14 mouse cellular contexts compared by ENCODE assay signal in the genomic region with DNA sequence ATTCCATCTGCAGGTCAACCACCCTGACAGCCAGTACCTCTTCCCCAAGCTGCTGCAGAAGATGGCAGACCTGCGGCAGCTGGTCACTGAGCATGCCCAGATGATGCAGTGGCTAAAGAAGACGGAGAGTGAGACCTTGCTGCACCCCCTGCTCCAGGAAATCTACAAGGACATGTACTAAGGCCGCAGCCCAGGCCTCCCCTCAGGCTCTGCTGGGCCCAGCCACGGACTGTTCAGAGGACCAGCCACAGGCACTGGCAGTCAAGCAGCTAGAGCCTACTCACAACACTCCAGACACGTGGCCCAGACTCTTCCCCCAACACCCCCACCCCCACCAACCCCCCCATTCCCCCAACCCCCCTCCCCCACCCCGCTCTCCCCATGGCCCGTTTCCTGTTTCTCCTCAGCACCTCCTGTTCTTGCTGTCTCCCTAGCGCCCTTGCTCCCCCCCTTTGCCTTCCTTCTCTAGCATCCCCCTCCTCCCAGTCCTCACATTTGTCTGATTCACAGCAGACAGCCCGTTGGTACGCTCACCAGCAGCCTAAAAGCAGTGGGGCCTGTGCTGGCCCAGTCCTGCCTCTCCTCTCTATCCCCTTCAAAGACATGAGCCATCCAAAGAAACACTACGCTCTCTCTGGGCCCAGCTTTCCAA. TPM values are rescaled to one million over a fixed set of nuclear protein-coding genes. Genes with fewer than 3 reads are reported as not detected.
A peak's percentile ranks its signal among the peaks of the same experiment; 100 is the strongest.
DNase-seq lines count a peak whose midpoint lies in the region; ATAC-seq and TF ChIP-seq lines count a peak whose summit lies in the region.
"Had no signal": no experiment of that assay in that cellular context is flagged by ENCODE, and none has a peak within 500 bp of the region (broad histone marks: within the 10 kb centered on the region; RNA-seq: fewer than 3 reads in every experiment).

No protein-coding gene starts in this region.

- H3K36me3 ChIP-seq in lung, postnatal 0 days (ENCODE audit: insufficient read depth, low read length): no peaks in the 10 kb centered on the region
- no peaks in the 10 kb centered on the region for H3K36me3 ChIP-seq in hindbrain, embryonic 11.5 days (ENCODE audit: control insufficient read depth, insufficient read depth, low read length)
- no peaks in the 10 kb centered on the region for H3K36me3 ChIP-seq in neural tube, embryonic 11.5 days (ENCODE audit: control insufficient read depth, insufficient read depth, low read length)

- no peaks in the 10 kb centered on the region for H3K27me3 ChIP-seq in lung, postnatal 0 days (replicated peaks; ENCODE audit: insufficient read depth, low read length)
- no peaks in the 10 kb centered on the region for H3K27me3 ChIP-seq in hindbrain, embryonic 11.5 days (ENCODE audit: control insufficient read depth, insufficient read depth, low read length)
- no peaks in the 10 kb centered on the region for H3K27me3 ChIP-seq in neural tube, embryonic 11.5 days (ENCODE audit: control insufficient read depth, insufficient read depth, low read length)

- peak; percentile 62 for ATAC-seq in lung, postnatal 0 days
- ATAC-seq in hindbrain, embryonic 11.5 days (ENCODE audit: low FRiP score): no peak
- no peak for ATAC-seq in neural tube, embryonic 11.5 days (ENCODE audit: insufficient read depth, low FRiP score, low TSS enrichment)

- no peak overlapping the region for H3K4me2 ChIP-seq in lung, postnatal 0 days (replicated peaks; ENCODE audit: low read depth, low read length)
- no peak overlapping the region for H3K4me2 ChIP-seq in hindbrain, embryonic 11.5 days (replicated peaks; ENCODE audit: low read depth, low read length)
- H3K4me2 ChIP-seq in neural tube, embryonic 11.5 days (ENCODE audit: low read depth): no peak overlapping the region

- H3K4me3 ChIP-seq in lung, postnatal 0 days (ENCODE audit: low read depth, low read length): no peak overlapping the region
- H3K4me3 ChIP-seq in hindbrain, embryonic 11.5 days (ENCODE audit: low read depth, low read length): no peak overlapping the region
- H3K4me3 ChIP-seq in neural tube, embryonic 11.5 days (ENCODE audit: low read depth, low read length): no peak overlapping the region
- H3K4me3 ChIP-seq: erythroblast, embryonic 14.5 days had no signal

- no peaks in the 10 kb centered on the region for H3K9me3 ChIP-seq in lung, postnatal 0 days (ENCODE audit: low read length)
- H3K9me3 ChIP-seq in hindbrain, embryonic 11.5 days (ENCODE audit: control insufficient read depth, low read length): no peaks in the 10 kb centered on the region
- H3K9me3 ChIP-seq in neural tube, embryonic 11.5 days (ENCODE audit: control insufficient read depth, low read length): no peaks in the 10 kb centered on the region

- H3K4me1 ChIP-seq in lung, postnatal 0 days (ENCODE audit: insufficient read depth, low read depth, low read length): no peaks in the 10 kb centered on the region
- peaks cover 7% of the 10 kb centered on the region for H3K4me1 ChIP-seq in hindbrain, embryonic 11.5 days (replicated peaks; ENCODE audit: control insufficient read depth, insufficient read depth, low read length)
- H3K4me1 ChIP-seq in neural tube, embryonic 11.5 days (ENCODE audit: control insufficient read depth, insufficient read depth, low read length): peaks cover 11% of the 10 kb centered on the region

- TF ChIP-seq EP300 in lung, postnatal 0 days (IDR thresholded peaks at IDR 0.05): no peak

- intact Hi-C loops in heart, postnatal 36 days (cut with DNase I): loop anchor here (10.0 kb wide), 1 partner anchor 215 kb away; a partner anchor contains a TSS

- no peak overlapping the region for H3K9ac ChIP-seq in lung, postnatal 0 days (replicated peaks; ENCODE audit: low read depth)
- peak overlapping the region; percentile 27 for H3K9ac ChIP-seq in hindbrain, embryonic 11.5 days (ENCODE audit: low read depth, low read length)
- H3K9ac ChIP-seq in neural tube, embryonic 11.5 days (ENCODE audit: low read length): 0 out of 2 replicates have a peak overlapping the region, but pooled peaks have one; percentile 7

- WGBS in lung, postnatal 0 days: 33% methylated on average over 8 of the region's 11 CpGs
- 37% methylated on average over 7 of the region's 11 CpGs for WGBS in hindbrain, embryonic 11.5 days
- 45% methylated on average over 8 of the region's 11 CpGs for WGBS in neural tube, embryonic 11.5 days

- no peak for TF ChIP-seq CTCF in lung, postnatal 0 days (IDR thresholded peaks at IDR 0.05)

- DNase-seq in heart, adult 11 months: peak; percentile 90
- DNase-seq in heart, postnatal 36 days: no peak
- peak; percentile 53 for DNase-seq in lung, postnatal 0 days (ENCODE audit: low spot score)
- DNase-seq in lung, postnatal 25 days (ENCODE audit: low spot score): no peak
- no peak for DNase-seq in hindbrain, embryonic 11.5 days (ENCODE audit: low spot score)
- no peak for DNase-seq in neural tube, embryonic 11.5 days (ENCODE audit: low spot score)
- DNase-seq in urinary bladder, postnatal 25 days (ENCODE audit: low spot score): no peak
- DNase-seq in urinary bladder, adult 18-20 months (ENCODE audit: low spot score in 2 of 2): no peak
- DNase-seq: adrenal gland, postnatal 10 days; B cell, adult 2 months; cerebellum, adult 18-20 months; thymus, postnatal 4 days had no signal

- peak overlapping the region; percentile 59; the same call in 1 of the 2 replicates for H3K27ac ChIP-seq in lung, postnatal 0 days (ENCODE audit: low read length)
- H3K27ac ChIP-seq in hindbrain, embryonic 11.5 days (ENCODE audit: low read depth, low read length): peak overlapping the region; percentile 58; the same call in 1 of the 2 replicates
- 0 out of 2 replicates have a peak overlapping the region, but pooled peaks have one; percentile 34 for H3K27ac ChIP-seq in neural tube, embryonic 11.5 days (ENCODE audit: low read depth, low read length)

RNA-seq across cellular contexts. Expression of a gene that starts 13.5 kb away (rescaled TPM):
- 10 to 100 TPM; 10.9 to 17.3 TPM for total RNA-seq in heart, postnatal 36 days (2021)
- polyA plus RNA-seq in lung, postnatal 0 days (2015; fragmentation: Nextera tagmentation; extraction: Ambion mirVana): 21.8 and 24.3 TPM in 2 replicates
- polyA plus RNA-seq in hindbrain, embryonic 11.5 days (2014; fragmentation: Nextera tagmentation; extraction: Ambion mirVana): 18.7 and 22.5 TPM in 2 replicates
- polyA plus RNA-seq in neural tube, embryonic 11.5 days (2014; fragmentation: Nextera tagmentation; extraction: Ambion mirVana): 23.2 and 23.7 TPM in 2 replicates

RNA-seq across cellular contexts. Expression of a gene that starts 28.5 kb away (rescaled TPM):
- 100 to 1,000 TPM; 392 TPM for total RNA-seq in heart, postnatal 36 days (2021)
- polyA plus RNA-seq in lung, postnatal 0 days (2015; fragmentation: Nextera tagmentation; extraction: Ambion mirVana): 446 and 458 TPM in 2 replicates
- polyA plus RNA-seq in hindbrain, embryonic 11.5 days (2014; fragmentation: Nextera tagmentation; extraction: Ambion mirVana): 445 and 475 TPM in 2 replicates
- polyA plus RNA-seq in neural tube, embryonic 11.5 days (2014; fragmentation: Nextera tagmentation; extraction: Ambion mirVana): 478 TPM in 2 replicates

RNA-seq across cellular contexts. Expression of a gene that starts 50.8 kb away (rescaled TPM):
- 10 to 100 TPM; 12.9 to 16.6 TPM for total RNA-seq in heart, postnatal 36 days (2021)
- polyA plus RNA-seq in lung, postnatal 0 days (2015; fragmentation: Nextera tagmentation; extraction: Ambion mirVana): 9.7 and 11.4 TPM in 2 replicates
- 3.7 and 5.1 TPM in 2 replicates for polyA plus RNA-seq in hindbrain, embryonic 11.5 days (2014; fragmentation: Nextera tagmentation; extraction: Ambion mirVana)
- 4.5 and 4.6 TPM in 2 replicates for polyA plus RNA-seq in neural tube, embryonic 11.5 days (2014; fragmentation: Nextera tagmentation; extraction: Ambion mirVana)
- total RNA-seq: megakaryocyte, adult 5-6 weeks had no signal

Comparison
In these comparisons a context has a peak if more than half of its experiments do, and no peak if none do; other contexts are left out.
1. DNase-seq: peak in heart, adult 11 months (single experiment) and lung, postnatal 0 days (single experiment); none in heart, postnatal 36 days (0 of 2), lung, postnatal 25 days (single experiment), hindbrain, embryonic 11.5 days (single experiment), neural tube, embryonic 11.5 days (single experiment), urinary bladder, postnatal 25 days (single experiment) and urinary bladder, adult 18-20 months (0 of 2).
2. Peak in every context shown above with its lines, with median percentiles within 50 percentile points of each other: H3K27ac ChIP-seq.